Comparison of ENCODE assay signal across 8 mouse cellular contexts in genomic region chr10:107272804-107273145, GRCm38 (mm10). TPM values are rescaled to one million over a fixed set of nuclear protein-coding genes. Genes with fewer than 3 reads are reported as not detected.
DNase-seq lines count a peak whose midpoint lies in the region; ATAC-seq and TF ChIP-seq lines count a peak whose summit lies in the region.

No protein-coding gene starts in this region.

- peak overlapping the region; percentile 99 for H3K4me2 ChIP-seq in heart, embryonic 15.5 days
- peak overlapping the region; percentile 94 for H3K4me2 ChIP-seq in forebrain, embryonic 11.5 days (ENCODE audit: low read depth, low read length, severe bottlenecking)
- H3K4me2 ChIP-seq in limb, embryonic 14.5 days (replicated peaks; ENCODE audit: low read depth, low read length, severe bottlenecking): peak overlapping the region; percentile 94

- no peak for DNase-seq in heart, adult 11 months
- DNase-seq in brain, embryonic 14.5 days (ENCODE audit: low read depth): peak; percentile 59
- no peak for DNase-seq in forebrain, embryonic 11.5 days (ENCODE audit: low spot score)
- DNase-seq in limb, embryonic 14.5 days (ENCODE audit: low spot score): no peak
- peak; percentile 4 for DNase-seq in retina, postnatal 7 days (ENCODE audit: low read depth, low spot score)
- no peak for DNase-seq in natural killer cell, adult 2 months (ENCODE audit: low spot score in 2 of 2)
- no peak for DNase-seq in spleen, postnatal 10 days (ENCODE audit: low spot score in 2 of 2)

- no peaks in the 10 kb centered on the region for H3K36me3 ChIP-seq in heart, embryonic 15.5 days
- no peaks in the 10 kb centered on the region for H3K36me3 ChIP-seq in forebrain, embryonic 11.5 days (ENCODE audit: control insufficient read depth, insufficient read depth, low read length)
- H3K36me3 ChIP-seq in limb, embryonic 14.5 days (ENCODE audit: control insufficient read depth, insufficient read depth, low read length): no peaks in the 10 kb centered on the region

- H3K9me3 ChIP-seq in heart, embryonic 15.5 days (replicated peaks): no peaks in the 10 kb centered on the region
- H3K9me3 ChIP-seq in forebrain, embryonic 11.5 days (ENCODE audit: control insufficient read depth, low read length): no peaks in the 10 kb centered on the region
- no peaks in the 10 kb centered on the region for H3K9me3 ChIP-seq in limb, embryonic 14.5 days (ENCODE audit: control insufficient read depth, low read length)

- H3K27ac ChIP-seq in heart, embryonic 15.5 days: no peak overlapping the region
- no peak overlapping the region for H3K27ac ChIP-seq in forebrain, embryonic 11.5 days (ENCODE audit: low read depth, low read length)
- H3K27ac ChIP-seq in limb, embryonic 14.5 days (replicated peaks; ENCODE audit: low read depth, low read length): no peak overlapping the region

- TF ChIP-seq CTCF in brain, embryonic 14.5 days (IDR thresholded peaks at IDR 0.05; ENCODE audit: borderline replicate concordance, extremely low read depth, insufficient read depth, insufficient read length): no peak

- H3K4me3 ChIP-seq in heart, embryonic 15.5 days: peak overlapping the region; percentile 66
- peak overlapping the region; percentile 47 for H3K4me3 ChIP-seq in forebrain, embryonic 11.5 days (ENCODE audit: low read depth, low read length)
- H3K4me3 ChIP-seq in limb, embryonic 14.5 days (replicated peaks; ENCODE audit: low read length): peak overlapping the region; percentile 55

- peaks cover 7% of the 10 kb centered on the region for H3K4me1 ChIP-seq in heart, embryonic 15.5 days (replicated peaks)
- H3K4me1 ChIP-seq in forebrain, embryonic 11.5 days (replicated peaks; ENCODE audit: control insufficient read depth, insufficient read depth, low read length): no peaks in the 10 kb centered on the region
- no peaks in the 10 kb centered on the region for H3K4me1 ChIP-seq in limb, embryonic 14.5 days (ENCODE audit: control insufficient read depth, insufficient read depth, low read length)

- H3K27me3 ChIP-seq in heart, embryonic 15.5 days: peaks cover 37% of the 10 kb centered on the region
- H3K27me3 ChIP-seq in forebrain, embryonic 11.5 days (ENCODE audit: control insufficient read depth, insufficient read depth, low read length): peaks cover 13% of the 10 kb centered on the region
- peaks cover 26% of the 10 kb centered on the region for H3K27me3 ChIP-seq in limb, embryonic 14.5 days (ENCODE audit: control insufficient read depth, insufficient read depth, low read length)

- H3K9ac ChIP-seq in heart, embryonic 15.5 days: peak overlapping the region; percentile 55
- peak overlapping the region; percentile 60 for H3K9ac ChIP-seq in forebrain, embryonic 11.5 days (ENCODE audit: low read length)
- peak overlapping the region; percentile 62 for H3K9ac ChIP-seq in limb, embryonic 14.5 days (ENCODE audit: low read depth, low read length, severe bottlenecking)

- no peak for TF ChIP-seq POLR2A in brain, embryonic 14.5 days (IDR thresholded peaks at IDR 0.05; ENCODE audit: borderline replicate concordance, extremely low read depth, insufficient read depth, insufficient read length, poor library complexity, severe bottlenecking)
- no peak for TF ChIP-seq POLR2A in limb, embryonic 14.5 days (IDR thresholded peaks at IDR 0.05; ENCODE audit: borderline replicate concordance, extremely low read depth, insufficient read depth, insufficient read length)

- ATAC-seq in heart, embryonic 15.5 days (replicated peaks; ENCODE audit: insufficient number of reproducible peaks, insufficient read depth, low FRiP score, low read depth): peak; percentile 50; the same call in 1 of the 2 replicates
- ATAC-seq in forebrain, embryonic 11.5 days (replicated peaks; ENCODE audit: low FRiP score): peak; percentile 53
- ATAC-seq in limb, embryonic 14.5 days (ENCODE audit: low FRiP score, low read depth): no peak

- WGBS in heart, embryonic 15.5 days: 6% methylated on average over 11 of the region's 11 CpGs
- WGBS in forebrain, embryonic 11.5 days: 6% methylated on average over 11 of the region's 11 CpGs
- WGBS in limb, embryonic 14.5 days: 9% methylated on average over 11 of the region's 11 CpGs

RNA-seq across cellular contexts. Expression of gene Lin7a, which starts 1.3 kb away (rescaled TPM):
- polyA plus RNA-seq in heart, embryonic 15.5 days (2015; fragmentation: Nextera tagmentation; extraction: Ambion mirVana): 1.4 and 1.8 TPM in 2 replicates
- polyA plus RNA-seq in brain, embryonic 14.5 days (2012; rRNA removed): 6.5 and 14.2 TPM in 2 replicates
- 3.6 and 3.9 TPM in 2 replicates for polyA plus RNA-seq in forebrain, embryonic 11.5 days (2014; fragmentation: Nextera tagmentation; extraction: Ambion mirVana)
- polyA plus RNA-seq in limb, embryonic 14.5 days (2012; rRNA removed): 2.1 and 2.6 TPM in 2 replicates
- polyA plus RNA-seq in limb, embryonic 14.5 days (2014; fragmentation: Nextera tagmentation; extraction: Ambion mirVana): 4.7 and 5.2 TPM in 2 replicates

Comparison
In these comparisons a context has a peak if more than half of its experiments do, and no peak if none do; other contexts are left out.
1. DNase-seq: peak in brain, embryonic 14.5 days (single experiment) and retina, postnatal 7 days (single experiment); none in heart, adult 11 months (single experiment), forebrain, embryonic 11.5 days (single experiment), limb, embryonic 14.5 days (single experiment), natural killer cell, adult 2 months (0 of 2) and spleen, postnatal 10 days (0 of 2).
2. Peak in every context shown above with its lines, with median percentiles within 50 percentile points of each other: H3K4me2 ChIP-seq, H3K4me3 ChIP-seq and H3K9ac ChIP-seq.